Mouse (Mus musculus): ENCODE results near the gene Accs.

DNA sequence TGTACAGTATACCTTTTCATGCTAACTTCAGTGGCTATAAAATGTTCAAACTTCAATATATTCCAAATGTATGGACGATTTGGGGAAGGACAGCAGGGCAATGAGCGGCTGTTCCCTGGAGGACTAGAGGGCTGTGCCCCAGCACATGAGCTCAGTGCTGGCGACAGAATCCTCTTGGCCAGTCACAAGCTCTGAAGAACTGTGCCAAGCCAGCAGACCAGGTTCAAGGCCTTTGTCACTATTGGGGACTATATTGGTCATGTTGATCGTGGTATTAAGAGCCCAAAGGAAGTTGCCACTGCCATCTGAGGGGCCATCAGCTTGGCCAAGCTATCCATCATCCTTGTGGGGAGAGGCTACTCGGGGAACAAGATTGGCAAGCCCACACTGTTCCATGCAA is 55.4 kb downstream of the Accs start:
- no peak for TF ChIP-seq POLR2A (IDR thresholded peaks at IDR 0.05; ENCODE audit: low read depth, low read length)
- no peak for TF ChIP-seq CTCF (conservative IDR thresholded peaks at IDR 0.05; ENCODE audit: insufficient read depth, insufficient read length, low read depth, low read length)
